Mouse (Mus musculus) cerebellum, adult 8-10 months (tissue): Measurements from ENCODE around the gene Spata5.
"Not testable (repeated sequence)": the region's sequence is repeated elsewhere in the genome, so short reads cannot be mapped to it uniquely, and the experiment has no call there.

Source experiments
- DNase-seq: peaks from one replicate; pipeline ENCODE4 v3.0.0; 2022

Gene Spata5

DNA sequence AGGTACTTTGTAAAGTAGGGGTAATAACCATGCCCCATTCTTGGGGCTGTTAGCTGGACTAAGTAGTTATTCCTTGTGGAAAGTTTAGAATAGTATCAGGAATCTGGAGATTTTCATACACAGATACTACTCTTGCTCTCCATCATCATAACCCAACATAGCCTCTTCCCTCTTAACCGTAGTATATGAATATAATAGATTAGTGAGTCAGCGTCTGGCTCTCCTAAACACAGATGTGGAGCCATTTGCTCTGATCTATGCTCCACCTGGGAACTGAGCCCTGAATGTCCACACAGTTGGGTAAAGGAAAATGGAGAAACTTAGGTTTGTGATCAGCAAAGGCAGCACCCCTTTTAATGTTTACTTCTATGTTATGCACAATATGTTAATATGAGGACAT, 96.7 kb downstream of the Spata5 start:
- DNase-seq: no peak

DNA sequence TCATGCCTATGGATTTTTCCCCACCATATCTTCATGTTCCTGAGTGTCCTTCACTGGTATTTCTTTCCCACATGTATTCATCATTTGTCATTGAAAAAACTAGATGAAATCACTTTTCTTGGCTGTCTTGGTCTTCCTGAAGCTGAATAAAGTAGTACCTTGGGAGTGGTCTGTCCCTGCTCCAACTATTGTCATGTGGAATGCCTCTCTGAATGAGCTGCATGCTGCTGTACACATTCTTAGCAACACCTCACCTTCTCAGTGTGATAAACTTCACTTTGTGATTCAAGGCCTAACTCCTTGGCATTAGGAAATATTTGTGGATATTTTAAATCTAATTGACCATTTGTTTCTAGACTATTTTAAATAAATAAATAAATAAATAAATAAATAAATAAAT, 98.9 kb downstream of the Spata5 start:
- no peak for DNase-seq

DNA sequence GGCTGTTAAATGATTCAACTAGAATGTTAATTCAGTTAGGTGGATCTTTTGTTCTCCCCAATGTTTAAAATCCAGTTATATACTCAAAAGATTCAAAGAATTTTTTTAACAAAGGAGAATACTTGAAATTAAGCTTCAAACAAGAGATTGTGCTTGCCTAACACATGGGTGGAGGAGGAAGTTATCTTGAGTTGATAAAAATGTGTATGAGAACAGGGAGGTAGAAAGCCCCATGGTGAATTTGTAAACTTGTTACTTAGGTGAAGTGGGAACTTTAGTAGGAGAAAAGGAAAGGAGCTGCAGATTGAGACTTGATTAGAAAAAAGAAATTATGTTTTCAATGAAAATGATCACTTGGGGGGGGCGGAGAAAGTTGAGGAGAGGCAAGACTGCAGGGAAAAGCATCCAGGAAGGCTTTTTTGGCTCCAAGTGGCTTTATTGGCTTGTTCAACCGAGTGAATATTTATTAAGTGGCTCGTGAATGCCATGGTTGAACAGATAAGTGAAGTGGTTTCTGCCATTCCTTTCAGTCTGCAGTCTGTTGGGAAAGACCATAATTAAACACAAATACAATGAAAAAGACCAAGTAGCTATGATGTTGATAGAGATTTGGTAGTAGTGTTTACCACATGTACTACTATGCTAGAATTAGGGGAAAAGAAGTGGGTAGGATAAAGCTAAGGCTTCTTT, 100.8 kb downstream of the Spata5 start:
- DNase-seq: no peak

DNA sequence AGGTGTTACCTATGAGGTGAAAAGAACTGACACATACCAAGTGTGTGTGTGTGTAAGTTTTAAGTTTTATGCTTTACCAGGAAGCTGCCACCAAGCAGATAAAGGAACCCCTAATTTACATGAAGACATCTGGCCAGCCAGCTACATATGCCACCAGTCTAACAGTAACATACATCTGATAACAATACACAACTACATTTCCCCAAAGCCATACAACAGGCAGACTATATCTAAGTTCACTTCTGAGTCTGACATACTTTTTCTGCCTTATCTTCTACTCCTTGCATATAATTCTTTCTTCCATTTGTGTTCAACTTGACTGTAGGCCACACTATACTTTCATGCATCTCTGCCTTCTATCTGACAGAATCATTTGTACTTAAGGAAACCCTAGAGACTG, 112.4 kb downstream of the Spata5 start:
- no peak for DNase-seq

DNA sequence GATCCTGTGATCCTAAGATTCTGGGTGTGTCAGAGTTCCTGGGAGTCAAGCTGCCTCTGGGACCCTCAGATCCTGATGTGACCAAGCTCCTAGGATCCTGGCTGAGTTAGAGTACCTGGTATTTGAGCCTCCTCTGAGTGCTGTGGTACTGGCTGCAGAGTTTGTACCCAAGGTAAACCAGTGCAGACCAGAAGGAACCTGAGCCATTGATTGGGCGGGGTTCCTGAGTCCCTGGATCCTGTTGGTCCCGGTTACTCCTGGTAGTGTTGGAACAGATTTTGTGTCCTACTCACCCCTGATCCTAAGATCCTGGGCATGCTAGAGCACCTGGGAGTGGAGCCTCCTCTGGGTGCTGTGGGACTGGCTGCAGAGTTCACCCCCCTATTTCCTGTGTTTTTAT, 121.0 kb downstream of the Spata5 start:
- DNase-seq: not testable (repeated sequence)

DNA sequence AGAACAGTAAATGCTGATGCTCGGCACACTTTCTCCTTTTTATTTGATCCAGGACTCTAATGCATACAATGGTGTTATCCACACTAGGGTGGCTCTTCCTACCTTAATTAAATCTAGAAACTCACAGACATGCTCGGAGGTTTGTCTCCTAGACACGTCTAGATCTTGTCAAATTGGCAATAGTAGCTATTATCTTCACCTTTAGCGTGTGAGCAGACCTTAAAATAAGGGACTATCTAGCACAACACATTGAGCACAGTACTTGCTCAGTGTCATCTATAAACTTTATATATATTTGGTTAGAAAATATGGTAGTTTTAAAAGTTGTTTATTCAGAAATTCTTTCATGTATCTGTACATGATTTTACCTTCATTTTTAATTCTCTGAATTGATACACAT, 126.7 kb downstream of the Spata5 start:
- no peak for DNase-seq

DNA sequence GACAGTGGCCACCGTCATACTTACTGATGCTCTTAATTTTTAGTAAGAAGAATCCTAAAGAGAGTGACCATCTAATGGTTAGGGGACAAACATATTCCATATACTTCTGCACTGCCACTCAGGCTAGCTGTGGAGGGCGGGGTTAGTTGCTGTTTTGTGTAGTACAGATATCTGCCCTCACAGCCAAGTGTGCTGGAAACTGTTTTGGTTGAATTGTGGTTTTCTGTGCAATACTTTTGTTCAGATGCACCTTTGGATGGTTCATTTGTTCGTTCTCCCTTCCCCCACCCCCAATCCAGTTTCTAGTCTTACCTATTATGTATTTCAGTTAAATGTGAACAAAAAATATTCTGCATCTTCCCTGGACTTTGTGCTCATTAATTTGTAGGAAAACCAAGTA, 130.5 kb downstream of the Spata5 start:
- no peak for DNase-seq

DNA sequence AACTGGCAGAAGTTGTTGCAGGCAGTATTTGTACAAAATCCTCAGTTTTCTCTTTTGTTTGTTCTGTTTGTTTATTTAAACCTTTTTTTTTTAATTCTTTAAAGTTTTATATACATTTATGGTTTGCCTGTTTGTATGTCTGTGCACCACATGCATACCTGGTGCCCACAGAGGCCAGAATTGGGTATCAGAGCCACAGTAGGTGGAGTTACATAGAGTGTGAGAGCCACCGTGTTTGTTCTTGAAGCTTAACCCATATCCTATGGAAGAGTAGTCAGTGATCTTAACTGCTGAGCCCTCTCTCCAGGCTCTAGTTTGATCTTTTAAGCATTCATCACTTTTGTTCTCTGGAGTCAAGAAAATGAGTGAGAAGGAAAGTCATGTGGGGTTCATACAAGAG, 130.9 kb downstream of the Spata5 start:
- DNase-seq: no peak

DNA sequence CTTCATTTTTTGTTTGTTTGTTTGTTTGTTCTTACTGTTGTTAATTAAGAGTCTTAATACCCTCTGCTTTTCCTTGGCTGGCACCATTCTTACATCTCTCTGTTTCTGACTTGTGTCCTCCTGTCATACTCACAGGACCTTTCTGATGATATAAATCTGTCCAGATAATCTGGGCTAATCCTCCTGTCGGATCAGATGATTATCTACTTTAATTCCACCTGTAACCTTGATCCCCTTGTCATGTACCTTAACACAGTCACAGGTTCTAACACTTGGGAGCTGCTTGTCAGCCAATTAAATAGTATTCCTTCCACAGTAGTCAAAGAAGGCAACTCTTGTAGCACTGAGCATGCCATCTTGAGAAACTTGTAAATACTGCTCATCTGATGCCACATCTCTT, 131.8 kb downstream of the Spata5 start:
- no peak for DNase-seq

DNA sequence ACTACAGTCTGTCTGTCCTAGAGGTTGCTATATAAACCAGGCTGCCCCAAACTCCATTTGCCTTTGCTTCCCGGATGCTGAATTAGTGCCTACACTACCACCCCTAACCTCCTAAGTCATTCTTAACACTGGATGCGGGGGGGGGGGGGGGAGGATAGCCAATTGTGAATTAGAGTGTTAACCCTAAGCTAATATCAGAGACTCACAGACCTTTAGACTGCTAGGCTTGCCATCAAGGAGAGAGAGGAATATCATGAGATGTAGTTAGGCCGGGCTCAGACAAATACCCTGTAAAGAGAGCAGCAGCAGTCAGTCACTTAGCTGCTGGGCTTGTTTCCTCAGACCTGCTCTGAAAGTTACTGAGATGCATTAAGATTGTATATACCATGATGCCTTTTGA, 132.5 kb downstream of the Spata5 start:
- DNase-seq: no peak

DNA sequence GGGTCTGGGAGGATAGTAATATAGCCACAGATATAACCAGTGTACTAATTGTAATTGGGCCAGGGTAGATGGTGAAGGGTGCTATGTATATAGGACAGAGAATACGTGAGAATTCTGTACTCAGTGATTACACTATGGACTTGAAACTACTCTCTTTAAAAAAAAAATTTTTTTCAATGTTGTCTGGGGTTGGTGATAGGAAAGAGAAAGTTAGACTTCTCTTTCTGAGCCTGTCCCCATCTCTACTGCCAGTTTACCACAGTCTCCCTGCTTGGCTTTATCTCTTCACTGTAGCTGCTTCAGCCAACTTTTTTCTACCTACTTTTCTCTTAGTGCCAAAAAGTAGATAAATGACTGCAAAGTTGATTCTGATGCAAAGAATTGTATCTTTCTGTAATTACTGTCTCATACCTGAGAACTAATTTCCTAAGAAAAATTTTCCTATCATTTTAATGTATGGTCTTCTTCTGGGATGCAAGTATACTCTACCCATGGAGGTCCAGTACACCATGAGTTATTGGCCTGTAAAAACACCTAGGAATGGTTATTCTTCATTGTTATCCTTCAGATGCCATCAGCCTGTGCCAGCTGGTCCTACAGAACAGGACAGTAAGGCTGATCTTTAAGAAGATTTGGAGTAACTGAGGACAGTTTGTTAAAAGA, 133.8 kb downstream of the Spata5 start:
- DNase-seq: no peak

DNA sequence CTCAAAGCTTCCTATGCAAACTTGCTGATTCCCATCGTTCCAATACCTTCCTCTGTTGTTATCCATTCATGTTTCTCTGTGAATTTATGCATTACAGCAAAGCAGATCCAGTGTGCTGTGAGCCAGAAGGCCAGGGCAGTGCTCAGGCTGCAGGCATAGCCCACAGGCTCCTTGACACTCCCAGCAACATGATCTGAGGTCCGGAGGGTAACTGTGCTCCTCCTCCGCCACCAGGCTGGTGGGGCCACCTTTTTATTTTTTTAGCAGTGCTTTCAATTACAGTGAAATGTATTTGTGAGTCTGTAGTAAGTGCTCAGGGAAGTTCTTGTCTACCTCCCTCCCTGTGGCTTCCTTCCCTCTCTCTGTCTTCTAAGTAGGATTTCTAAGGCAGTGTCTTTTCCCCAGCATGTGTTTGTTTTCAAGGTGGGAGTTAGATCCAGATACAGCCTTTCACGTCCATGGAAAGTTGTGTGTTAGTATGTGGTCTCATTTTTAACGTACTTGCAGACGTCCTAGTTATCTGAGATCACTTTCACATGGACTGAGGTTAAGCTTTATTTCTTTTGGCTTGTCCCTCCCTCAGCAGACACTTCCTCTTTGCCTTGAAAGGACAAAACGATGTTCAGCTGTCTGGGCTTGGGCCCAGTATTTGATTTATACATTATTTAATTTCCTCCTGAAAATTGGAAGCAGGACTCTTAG, 136.9 kb downstream of the Spata5 start:
- DNase-seq: no peak

DNA sequence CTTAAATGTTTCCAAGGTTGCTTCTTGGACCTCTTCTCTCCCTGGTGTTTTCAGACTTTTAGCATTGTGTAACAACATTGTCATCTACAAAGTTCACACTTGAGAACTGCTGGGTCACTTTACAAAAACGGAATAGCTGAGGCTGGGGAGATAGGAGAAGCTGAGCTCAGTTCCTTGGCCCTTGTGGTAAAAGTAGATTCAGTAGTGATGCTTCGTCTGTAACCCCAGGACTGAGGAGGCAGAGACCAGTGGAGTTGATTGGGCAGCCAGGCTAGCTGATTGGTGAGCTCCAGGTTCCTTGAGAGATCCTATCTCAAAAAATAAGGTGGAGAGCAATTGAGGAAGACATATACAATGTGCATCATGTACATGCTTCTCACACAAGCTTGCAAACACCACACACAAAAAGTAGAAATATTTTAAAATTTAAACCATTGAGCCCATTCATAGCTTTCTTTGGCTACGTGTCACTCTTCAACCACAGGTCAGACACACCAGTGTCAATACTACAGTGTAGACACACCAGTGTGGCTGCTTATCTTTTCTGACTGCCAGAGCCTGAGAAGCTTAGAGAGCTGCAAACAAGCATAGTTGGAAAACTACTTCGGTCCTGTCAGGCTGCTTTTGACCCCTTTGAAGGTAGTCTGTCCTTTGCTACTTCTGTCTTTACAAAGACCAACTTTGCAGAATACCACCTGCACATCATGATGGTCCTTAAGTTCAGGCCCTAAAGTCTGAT, 138.2 kb downstream of the Spata5 start:
- DNase-seq: no peak

DNA sequence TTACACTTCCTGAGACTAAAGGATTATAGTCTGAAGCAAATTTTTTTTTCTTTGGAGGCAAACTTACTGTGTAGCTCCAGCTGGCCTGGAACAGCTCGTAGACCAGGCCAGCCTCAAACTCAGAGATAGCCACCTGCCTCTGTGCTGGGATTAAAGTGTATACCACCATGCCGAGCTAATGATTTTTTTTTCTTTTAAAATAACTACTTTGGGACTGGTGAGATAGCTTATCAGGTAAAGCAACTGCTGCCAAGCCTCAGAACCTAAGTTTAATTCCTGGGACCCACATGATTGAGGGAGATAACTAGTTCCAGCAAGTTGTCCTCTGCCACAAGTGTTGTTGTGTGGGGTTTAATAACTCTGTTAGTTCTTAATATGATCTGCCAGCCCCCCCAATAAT, 139.6 kb downstream of the Spata5 start:
- no peak for DNase-seq

DNA sequence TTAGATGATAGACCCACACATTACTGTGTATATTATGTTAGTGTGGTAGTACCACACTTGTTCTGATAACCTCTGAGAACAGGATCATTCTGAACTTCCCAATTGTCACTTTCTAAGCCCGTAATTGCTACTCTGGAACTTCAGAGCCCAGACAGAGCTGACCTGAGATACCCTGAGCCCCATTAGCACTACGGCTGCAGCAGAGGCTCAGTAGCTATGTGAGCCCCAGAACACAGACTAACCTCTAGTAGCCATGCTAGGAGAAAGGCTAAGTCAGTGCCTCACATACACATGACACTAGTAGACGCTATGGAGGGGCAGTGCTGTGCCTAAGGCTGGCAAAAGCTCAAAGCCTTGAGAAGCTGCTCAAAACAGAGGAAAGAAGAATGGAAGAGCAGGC, 141.8 kb downstream of the Spata5 start:
- no peak for DNase-seq

DNA sequence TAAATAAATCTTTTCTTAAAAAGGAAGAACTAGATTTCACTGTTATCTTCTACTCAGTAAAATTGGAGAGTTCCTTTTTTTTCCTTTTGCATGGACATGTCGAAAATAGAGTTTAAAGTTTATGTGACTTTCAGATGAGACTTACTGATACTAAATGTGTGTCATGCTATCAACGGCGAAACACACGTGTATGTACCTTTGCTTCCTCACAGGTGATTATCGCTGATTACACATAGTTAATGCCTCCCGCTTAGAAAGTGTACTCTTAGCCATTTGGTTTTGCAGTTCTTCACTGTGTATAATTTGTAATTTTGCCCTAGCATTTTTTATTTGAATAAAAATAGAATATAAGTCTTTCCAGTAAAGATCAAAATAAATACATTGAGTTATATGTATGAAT, 146.4 kb downstream of the Spata5 start:
- DNase-seq: no peak

DNA sequence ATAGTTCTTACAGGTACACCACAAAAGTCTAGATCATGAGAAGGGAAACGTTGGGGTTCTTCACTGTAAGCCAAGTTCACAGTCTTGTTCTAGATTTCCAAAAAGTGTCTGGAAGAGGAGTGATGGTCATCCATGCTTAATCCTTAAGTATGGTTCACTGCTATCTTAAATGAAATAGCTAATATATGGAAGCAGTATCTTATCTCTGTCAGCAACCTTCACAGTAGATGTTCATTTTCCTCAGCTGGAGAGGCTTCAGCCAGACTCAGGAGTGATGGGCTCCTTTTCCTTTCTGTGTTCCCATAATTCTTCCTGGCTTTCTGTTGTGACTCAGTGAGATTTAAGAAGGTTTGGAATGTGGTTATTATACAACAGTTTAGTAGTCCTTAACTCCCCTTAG, 147.8 kb downstream of the Spata5 start:
- no peak for DNase-seq

DNA sequence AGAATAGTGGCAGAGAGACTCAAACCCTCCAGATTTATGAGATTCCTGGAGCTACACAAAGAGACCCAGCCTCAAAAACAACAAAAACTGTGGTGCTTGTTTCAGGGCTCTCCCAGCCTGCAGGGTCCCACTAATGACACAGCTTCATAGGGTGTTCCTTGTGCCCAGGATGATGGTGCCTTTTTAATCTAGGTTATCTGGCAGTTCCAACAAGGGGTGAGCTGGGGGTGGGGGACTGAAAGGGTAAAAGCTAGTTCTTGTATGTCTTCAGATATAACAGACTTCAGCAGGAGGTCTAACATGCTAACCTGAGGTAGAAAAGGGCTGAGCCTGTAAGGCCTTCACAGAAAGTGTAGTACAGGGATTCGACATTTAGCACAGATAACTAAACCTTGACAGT, 149.1 kb downstream of the Spata5 start:
- DNase-seq: no peak

DNA sequence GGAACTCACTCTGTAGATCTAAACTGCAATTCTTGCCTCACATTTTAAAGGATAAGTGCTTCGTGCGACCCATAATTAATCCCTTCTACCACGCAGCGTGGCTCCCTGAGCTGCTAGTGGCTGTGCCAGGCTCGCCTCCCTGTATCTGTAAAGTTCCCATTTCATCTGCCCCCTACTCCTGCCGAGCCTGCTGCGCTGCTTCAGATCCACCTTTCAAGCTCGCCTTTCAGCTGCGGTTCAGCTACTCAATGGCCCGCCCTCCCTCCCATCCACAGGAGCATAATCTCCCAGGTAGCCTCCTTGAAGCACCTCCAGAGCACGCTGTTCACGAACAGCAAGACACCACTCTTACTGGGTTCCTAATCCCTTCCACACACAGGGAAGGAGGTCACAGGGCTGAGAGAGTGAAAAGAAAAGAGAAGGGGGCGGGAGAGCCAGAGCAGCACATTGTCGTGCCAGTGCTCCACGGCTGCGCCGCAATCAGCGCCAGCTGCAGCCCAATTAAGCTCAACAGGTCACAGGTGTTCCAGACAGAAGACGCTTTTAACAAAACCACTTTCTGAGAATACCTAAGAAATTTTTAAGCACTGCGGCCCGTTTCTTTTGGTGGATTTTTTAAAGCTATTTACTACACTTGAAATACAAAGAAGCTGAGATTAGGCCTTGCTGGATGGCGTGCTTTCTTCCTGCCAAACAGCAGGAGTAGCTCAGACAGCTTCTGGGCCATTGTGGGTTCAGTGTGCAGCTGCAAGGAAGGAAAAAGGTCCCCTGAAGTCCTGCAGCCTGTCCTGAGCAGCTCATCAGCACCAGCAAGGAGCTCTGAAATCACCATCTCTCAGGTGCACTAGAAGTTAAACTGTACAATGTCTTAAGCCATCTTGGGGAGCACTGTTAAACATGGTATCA, 150.2 kb downstream of the Spata5 start:
- no peak for DNase-seq

DNA sequence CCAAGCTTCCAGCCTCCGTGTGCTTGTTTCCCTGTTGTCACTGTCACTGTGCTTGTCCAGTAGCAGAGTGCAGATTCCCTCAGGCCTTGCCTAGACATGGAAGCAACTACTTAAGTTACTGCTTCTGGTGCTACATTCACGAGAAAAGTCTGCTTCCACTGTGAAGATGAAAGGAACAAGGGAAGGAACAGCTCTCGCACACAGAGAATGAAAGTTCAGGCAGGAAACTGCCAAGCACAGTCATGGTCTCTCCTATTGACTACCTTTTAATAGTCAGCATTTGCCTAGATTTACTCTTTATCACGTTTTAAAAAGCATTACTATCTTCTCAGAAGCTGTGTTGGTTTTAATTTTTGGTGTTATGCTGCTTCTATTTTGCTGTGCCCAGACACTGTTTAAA, 151.9 kb downstream of the Spata5 start:
- no peak for DNase-seq

DNA sequence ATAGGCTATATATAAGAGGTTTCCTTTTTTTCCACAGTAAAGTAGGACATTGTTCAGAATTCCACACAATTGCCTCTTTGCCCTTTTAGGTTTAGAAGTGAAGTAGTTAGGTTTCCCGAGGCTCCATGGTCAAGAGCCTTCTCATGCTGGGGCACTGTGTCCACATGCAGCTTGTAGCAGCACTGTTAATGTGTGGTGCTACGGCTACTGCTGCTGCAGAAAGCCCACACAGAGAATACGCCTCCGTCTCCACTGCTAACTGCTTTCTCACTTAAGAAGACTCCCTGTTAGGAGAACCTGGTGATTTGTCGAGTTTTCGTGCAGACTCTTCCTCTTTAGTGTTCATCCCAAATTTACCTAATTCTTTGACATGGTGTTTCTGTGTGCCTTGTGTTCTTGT, 152.4 kb downstream of the Spata5 start:
- no peak for DNase-seq

DNA sequence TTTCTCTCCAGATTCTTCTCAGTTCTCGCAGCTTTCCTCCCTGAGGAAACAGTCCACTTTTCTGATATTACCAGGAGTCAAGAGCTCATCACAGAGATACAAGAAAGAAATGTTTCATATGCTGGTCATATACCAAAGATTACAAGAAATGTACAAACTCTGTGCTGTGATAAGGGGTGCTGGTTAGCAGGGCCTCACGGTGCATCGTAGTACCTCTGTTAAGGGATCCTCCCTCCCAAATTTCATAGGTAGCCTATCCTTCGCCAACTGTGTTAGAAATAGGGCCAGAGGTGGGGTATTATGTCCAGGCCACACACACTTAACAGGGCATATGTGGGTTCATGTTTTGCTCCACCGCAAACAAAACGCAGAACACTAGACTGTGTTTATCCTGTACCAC, 157.1 kb downstream of the Spata5 start:
- no peak for DNase-seq

DNA sequence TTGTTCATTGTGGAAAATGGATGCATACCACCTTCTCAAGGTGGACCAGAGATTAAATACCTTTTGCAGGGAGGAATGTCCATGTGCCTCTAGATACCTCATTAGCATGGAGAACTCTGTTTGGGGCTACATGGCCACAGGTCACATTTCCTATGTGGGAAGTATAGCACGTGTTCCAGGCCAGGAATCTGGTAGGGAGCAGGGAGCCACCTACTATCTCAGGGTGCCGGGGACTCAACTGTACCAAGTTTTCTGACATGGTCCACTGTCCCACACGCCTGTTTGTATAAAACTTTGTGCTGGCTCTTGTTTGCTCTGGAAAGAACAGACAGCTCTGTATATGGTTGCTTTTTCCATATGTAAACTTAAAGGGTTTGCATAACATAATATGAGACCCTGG, 158.0 kb downstream of the Spata5 start:
- DNase-seq: no peak
